ENCODE assay signal across 10 mouse cellular contexts in genomic region chrX:50583741-50584580, GRCm38 (mm10).
DNase-seq lines count a peak whose midpoint lies in the region; ATAC-seq lines count a peak whose summit lies in the region.
"Had no signal": no experiment of that assay in that cellular context is flagged by ENCODE, and none has a peak within 500 bp of the region (broad histone marks: within the 10 kb centered on the region; RNA-seq: fewer than 3 reads in every experiment).

No protein-coding gene starts in this region.

- no peaks in the 10 kb centered on the region for H3K9me3 ChIP-seq in forebrain, embryonic 11.5 days (ENCODE audit: control insufficient read depth, low read length)
- no peaks in the 10 kb centered on the region for H3K9me3 ChIP-seq in forebrain, embryonic 10.5 days
- H3K9me3 ChIP-seq in heart, embryonic 14.5 days (ENCODE audit: control insufficient read depth, low read length), result no peaks in the 10 kb centered on the region
- no peaks in the 10 kb centered on the region for H3K9me3 ChIP-seq in limb, embryonic 15.5 days
- H3K9me3 ChIP-seq: G1E; limb, embryonic 12.5 days had no signal

- H3K27me3 ChIP-seq in forebrain, embryonic 11.5 days (ENCODE audit: control insufficient read depth, insufficient read depth, low read length), result no peaks in the 10 kb centered on the region
- H3K27me3 ChIP-seq in forebrain, embryonic 10.5 days (ENCODE audit: poor library complexity, severe bottlenecking), result no peaks in the 10 kb centered on the region
- H3K27me3 ChIP-seq in heart, embryonic 14.5 days (ENCODE audit: control insufficient read depth, insufficient read depth, low read length), result no peaks in the 10 kb centered on the region
- H3K27me3 ChIP-seq in limb, embryonic 15.5 days, result no peaks in the 10 kb centered on the region
- H3K27me3 ChIP-seq: limb, embryonic 12.5 days had no signal

- WGBS in forebrain, embryonic 11.5 days, result 75% methylated on average over 12 of the region's 12 CpGs
- WGBS in forebrain, embryonic 10.5 days, result 73% methylated on average over 12 of the region's 12 CpGs
- WGBS in heart, embryonic 14.5 days, result 70% methylated on average over 12 of the region's 12 CpGs
- 70% methylated on average over 12 of the region's 12 CpGs for WGBS in limb, embryonic 15.5 days

- no peak overlapping the region for H3K4me2 ChIP-seq in forebrain, embryonic 11.5 days (ENCODE audit: low read depth, low read length, severe bottlenecking)
- H3K4me2 ChIP-seq in heart, embryonic 14.5 days (ENCODE audit: low read length), result peak overlapping the region; percentile 43
- H3K4me2 ChIP-seq in limb, embryonic 15.5 days, result peak overlapping the region; percentile 20; the same call in 1 of the 2 replicates
- H3K4me2 ChIP-seq: limb, embryonic 12.5 days had no signal

- H3K27ac ChIP-seq in forebrain, embryonic 11.5 days (ENCODE audit: low read depth, low read length), result no peak overlapping the region
- no peak overlapping the region for H3K27ac ChIP-seq in forebrain, embryonic 10.5 days
- no peak overlapping the region for H3K27ac ChIP-seq in heart, embryonic 14.5 days (replicated peaks in 1 of 2; ENCODE audit: control insufficient read depth in 1 of 2, insufficient read depth in 1 of 2, low read depth in 2 of 2, low read length in 2 of 2)
- peak overlapping the region; percentile 38; the same call in 1 of the 2 replicates for H3K27ac ChIP-seq in limb, embryonic 15.5 days
- H3K27ac ChIP-seq: limb, embryonic 12.5 days had no signal

- no peak for ATAC-seq in forebrain, embryonic 11.5 days (replicated peaks; ENCODE audit: low FRiP score)
- ATAC-seq in heart, embryonic 14.5 days (ENCODE audit: insufficient number of reproducible peaks, insufficient read depth, low FRiP score, low read depth), result no peak
- ATAC-seq in limb, embryonic 15.5 days (ENCODE audit: insufficient number of reproducible peaks, low FRiP score, low TSS enrichment, low read depth), result no peak

- H3K4me1 ChIP-seq in forebrain, embryonic 11.5 days (replicated peaks; ENCODE audit: control insufficient read depth, insufficient read depth, low read length), result no peaks in the 10 kb centered on the region
- H3K4me1 ChIP-seq in forebrain, embryonic 10.5 days, result no peaks in the 10 kb centered on the region
- no peaks in the 10 kb centered on the region for H3K4me1 ChIP-seq in heart, embryonic 14.5 days (ENCODE audit: control insufficient read depth in 2 of 2, insufficient read depth in 2 of 2, low read length in 2 of 2)
- no peaks in the 10 kb centered on the region for H3K4me1 ChIP-seq in limb, embryonic 15.5 days
- H3K4me1 ChIP-seq: limb, embryonic 12.5 days had no signal

- no peak overlapping the region; the same call in 1 of the 2 replicates for H3K9ac ChIP-seq in forebrain, embryonic 11.5 days (ENCODE audit: low read length)
- H3K9ac ChIP-seq in heart, embryonic 14.5 days (ENCODE audit: low read length), result no peak overlapping the region
- no peak overlapping the region for H3K9ac ChIP-seq in limb, embryonic 15.5 days
- H3K9ac ChIP-seq: limb, embryonic 12.5 days had no signal

- peak; percentile 58 for DNase-seq in forebrain, embryonic 11.5 days (ENCODE audit: low spot score)
- no peak for DNase-seq in forebrain, embryonic 10.5 days (ENCODE audit: extremely low spot score, low spot score)
- peak; percentile 37 for DNase-seq in ovary, adult 18-20 months (ENCODE audit: low spot score)
- no peak for DNase-seq in ovary, postnatal 10 days (ENCODE audit: low spot score)
- DNase-seq in retina, embryonic 14.5 days (ENCODE audit: low spot score), result peak; percentile 71
- DNase-seq in adipocyte (ENCODE audit: low spot score), result no peak

- H3K4me3 ChIP-seq in forebrain, embryonic 11.5 days (ENCODE audit: low read depth, low read length), result no peak overlapping the region
- H3K4me3 ChIP-seq in forebrain, embryonic 10.5 days, result no peak overlapping the region
- peak overlapping the region; percentile 24 to 35 for H3K4me3 ChIP-seq in heart, embryonic 14.5 days (ENCODE audit: control insufficient read depth in 1 of 2, insufficient read depth in 1 of 2, low read depth in 1 of 2, low read length in 2 of 2)
- peak overlapping the region; percentile 23 for H3K4me3 ChIP-seq in limb, embryonic 15.5 days
- H3K4me3 ChIP-seq: limb, embryonic 12.5 days had no signal

- H3K36me3 ChIP-seq in forebrain, embryonic 11.5 days (ENCODE audit: control insufficient read depth, insufficient read depth, low read length), result no peaks in the 10 kb centered on the region
- H3K36me3 ChIP-seq in forebrain, embryonic 10.5 days (replicated peaks), result peaks cover 61% of the 10 kb centered on the region
- H3K36me3 ChIP-seq in heart, embryonic 14.5 days (ENCODE audit: control insufficient read depth, insufficient read depth, low read length), result peaks cover 37% of the 10 kb centered on the region
- peaks cover 15% of the 10 kb centered on the region for H3K36me3 ChIP-seq in limb, embryonic 15.5 days

Comparison
In these comparisons a context has a peak if more than half of its experiments do, and no peak if none do; other contexts are left out.
1. DNase-seq: peak in forebrain, embryonic 11.5 days (single experiment), ovary, adult 18-20 months (single experiment) and retina, embryonic 14.5 days (single experiment); none in forebrain, embryonic 10.5 days (single experiment), ovary, postnatal 10 days (single experiment) and adipocyte (single experiment).
2. H3K4me3 ChIP-seq: peak in heart, embryonic 14.5 days (2 of 2) and limb, embryonic 15.5 days (single experiment); none in forebrain, embryonic 11.5 days (single experiment) and forebrain, embryonic 10.5 days (single experiment).